Mouse (Mus musculus) MEL (cell line): ENCODE results near the gene Mia3. TPM values are rescaled to one million over a fixed set of nuclear protein-coding genes. Genes with fewer than 3 reads are reported as not detected.

Source experiments
- DNase-seq: peaks from one replicate; pipeline ENCODE4 v3.0.0; 2011; ENCODE audit warnings: low read depth, low spot score
- H3K27ac ChIP-seq: 2 replicates; pipeline ENCODE4 v1.5.1; 2012; ENCODE audit warnings: low read depth, mild to moderate bottlenecking, control low read depth, low read length, moderate library complexity; ENCODE audit not compliant: control insufficient read depth
- H3K27me3 ChIP-seq, 2 experiments: fragments of 150-350 bp in 1 of 2; sonication (generic) in 1 of 2; 2 replicates each; pipeline ENCODE4 v1.6.1; 2012; ENCODE audit warnings: low read length in 2 of 2, mild to moderate bottlenecking in 2 of 2, improper control_type of control experiment in 1 of 2, moderate library complexity in 1 of 2; ENCODE audit not compliant: insufficient read depth in 2 of 2, control insufficient read depth in 1 of 2
- H3K36me3 ChIP-seq, 2 experiments: 2 replicates each; pipeline ENCODE4 v1.6.1; 2012 to 2014; ENCODE audit warnings: low read length in 2 of 2, improper control_type of control experiment in 1 of 2, inconsistent platforms in 1 of 2, mild to moderate bottlenecking in 1 of 2; ENCODE audit not compliant: insufficient read depth in 2 of 2, control insufficient read depth in 1 of 2
- H3K4me1 ChIP-seq, 2 experiments: fragments of 150-350 bp in 1 of 2; sonication (generic) in 1 of 2; 2 replicates each; pipeline ENCODE4 v1.6.1; 2012; ENCODE audit warnings: low read length in 2 of 2, improper control_type of control experiment in 1 of 2, mild to moderate bottlenecking in 1 of 2; ENCODE audit not compliant: insufficient read depth in 2 of 2, control insufficient read depth in 1 of 2
- H3K4me3 ChIP-seq, 2 experiments: fragments of 150-350 bp in 1 of 2; sonication (generic) in 1 of 2; 2 replicates each; pipeline ENCODE4 v1.5.1; 2012; ENCODE audit warnings: low read depth in 2 of 2, low read length in 2 of 2, mild to moderate bottlenecking in 2 of 2, moderate library complexity in 2 of 2, control low read depth in 1 of 2, improper control_type of control experiment in 1 of 2; ENCODE audit not compliant: control insufficient read depth in 1 of 2, insufficient read depth in 1 of 2
- H3K79me2 ChIP-seq: 2 replicates; pipeline ENCODE4 v1.6.1; 2012; ENCODE audit warnings: mild to moderate bottlenecking, low read length, moderate library complexity; ENCODE audit not compliant: control insufficient read depth, poor library complexity, insufficient read depth
- H3K9ac ChIP-seq: 2 replicates; pipeline ENCODE4 v1.6.1; 2012; ENCODE audit warnings: low read depth, mild to moderate bottlenecking, control low read depth, low read length, moderate library complexity; ENCODE audit not compliant: control insufficient read depth, poor library complexity, severe bottlenecking
- H3K9me3 ChIP-seq: fragments of 150-350 bp; sonication (generic); replicated peaks from 2 replicates; pipeline ENCODE4 v1.6.1; 2012; ENCODE audit warnings: mild to moderate bottlenecking, low read length, improper control_type of control experiment, moderate library complexity; ENCODE audit not compliant: insufficient read depth
- BHLHE40 ChIP-seq: IDR thresholded peaks from 2 replicates; pipeline ENCODE4 v1.6.1; 2012; ENCODE audit warnings: low read depth, mild to moderate bottlenecking, inconsistent platforms, low read length, improper control_type of control experiment, borderline replicate concordance
- CHD1 ChIP-seq: IDR thresholded peaks from 2 replicates; pipeline ENCODE4 v1.6.1; 2012; ENCODE audit warnings: low read depth, mild to moderate bottlenecking, inconsistent platforms, low read length, improper control_type of control experiment
- CHD2 ChIP-seq: IDR thresholded peaks from 2 replicates; pipeline ENCODE4 v1.6.1; 2011; ENCODE audit warnings: low read length, improper control_type of control experiment
- CTCF ChIP-seq, 3 experiments: IDR thresholded peaks in 2 of 3; conservative IDR thresholded peaks in 1 of 3; 2 replicates each; pipeline ENCODE4 v1.5.1; 2011 to 2012; ENCODE audit warnings: low read length in 3 of 3, low read depth in 2 of 3, mild to moderate bottlenecking in 2 of 3, improper control_type of control experiment in 1 of 3, inconsistent platforms in 1 of 3, mixed read lengths in 1 of 3, moderate library complexity in 1 of 3; ENCODE audit not compliant: control insufficient read depth in 1 of 3, insufficient read depth in 1 of 3, poor library complexity in 1 of 3, severe bottlenecking in 1 of 3
- ELF1 ChIP-seq: IDR thresholded peaks from 2 replicates; pipeline ENCODE4 v1.6.1; 2014; ENCODE audit warnings: low read depth, mild to moderate bottlenecking, inconsistent platforms, low read length, improper control_type of control experiment, moderate library complexity
- ETS1 ChIP-seq: IDR thresholded peaks from 2 replicates; pipeline ENCODE4 v1.6.1; 2012; ENCODE audit warnings: low read depth, mild to moderate bottlenecking, inconsistent platforms, low read length, improper control_type of control experiment, moderate library complexity
- GATA1 ChIP-seq: IDR thresholded peaks from 2 replicates; pipeline ENCODE4 v1.6.1; 2011; ENCODE audit warnings: low read depth, low read length, improper control_type of control experiment
- JUND ChIP-seq: IDR thresholded peaks from 2 replicates; pipeline ENCODE4 v1.6.1; 2011; ENCODE audit warnings: low read depth, mild to moderate bottlenecking, improper control_type of control experiment, low read length
- KAT2A ChIP-seq: conservative IDR thresholded peaks from 2 replicates; pipeline ENCODE4 v1.6.1; 2012; ENCODE audit warnings: low read depth, low read length, improper control_type of control experiment, inconsistent platforms
- MAFK ChIP-seq: IDR thresholded peaks from 2 replicates; pipeline ENCODE4 v1.6.1; 2011; ENCODE audit warnings: low read depth, mild to moderate bottlenecking, low read length, improper control_type of control experiment, borderline replicate concordance
- MAX ChIP-seq: IDR thresholded peaks from 2 replicates; pipeline ENCODE4 v1.6.1; 2011; ENCODE audit warnings: low read length, improper control_type of control experiment
- MAZ ChIP-seq: IDR thresholded peaks from 2 replicates; pipeline ENCODE4 v1.6.1; 2012; ENCODE audit warnings: low read depth, mild to moderate bottlenecking, inconsistent platforms, low read length, improper control_type of control experiment
- MEF2A ChIP-seq: IDR thresholded peaks from 2 replicates; pipeline ENCODE4 v1.6.1; 2014; ENCODE audit warnings: low read depth, mild to moderate bottlenecking, inconsistent platforms, low read length, improper control_type of control experiment; ENCODE audit not compliant: poor library complexity, insufficient replicate concordance, severe bottlenecking; ENCODE audit errors: extremely low read depth
- MXI1 ChIP-seq: IDR thresholded peaks from 2 replicates; pipeline ENCODE4 v1.6.1; 2011; ENCODE audit warnings: mild to moderate bottlenecking, low read depth, low read length, improper control_type of control experiment
- MYC ChIP-seq: IDR thresholded peaks from 2 replicates; pipeline ENCODE4 v1.6.1; 2011; ENCODE audit warnings: low read depth, mild to moderate bottlenecking, low read length, improper control_type of control experiment, moderate library complexity
- NELFE ChIP-seq: IDR thresholded peaks from 2 replicates; pipeline ENCODE4 v1.6.1; 2011; ENCODE audit warnings: low read depth, low read length, improper control_type of control experiment
- NRF1 ChIP-seq: IDR thresholded peaks from 2 replicates; pipeline ENCODE4 v1.6.1; 2014; ENCODE audit warnings: low read depth, mild to moderate bottlenecking, inconsistent platforms, low read length, improper control_type of control experiment, moderate library complexity; ENCODE audit not compliant: poor library complexity, insufficient read depth, severe bottlenecking
- POLR2A ChIP-seq, 2 experiments: IDR thresholded peaks; 2 replicates each; pipeline ENCODE4 v1.6.1; 2011 to 2012; ENCODE audit warnings: low read length in 2 of 2, mild to moderate bottlenecking in 2 of 2, control low read depth in 1 of 2, improper control_type of control experiment in 1 of 2, low read depth in 1 of 2, moderate library complexity in 1 of 2; ENCODE audit not compliant: control insufficient read depth in 1 of 2, insufficient read depth in 1 of 2, poor library complexity in 1 of 2
- POLR2AphosphoS5 ChIP-seq: IDR thresholded peaks from 2 replicates; pipeline ENCODE4 v1.6.1; 2012; ENCODE audit warnings: low read depth, borderline replicate concordance, mild to moderate bottlenecking, inconsistent platforms, low read length, moderate library complexity, mixed read lengths
- RCOR1 ChIP-seq: IDR thresholded peaks from 2 replicates; pipeline ENCODE4 v1.6.1; 2012; ENCODE audit warnings: low read depth, mild to moderate bottlenecking, inconsistent platforms, low read length, improper control_type of control experiment
- SMC3 ChIP-seq: IDR thresholded peaks from 2 replicates; pipeline ENCODE4 v1.6.1; 2011; ENCODE audit warnings: low read depth, low read length, improper control_type of control experiment
- TAL1 ChIP-seq: IDR thresholded peaks from 2 replicates; pipeline ENCODE4 v1.6.1; 2012; ENCODE audit warnings: mild to moderate bottlenecking, inconsistent platforms, low read length, moderate library complexity, mixed read lengths
- TBP ChIP-seq: IDR thresholded peaks from 2 replicates; pipeline ENCODE4 v1.8.0; 2011; ENCODE audit warnings: low read depth, low read length, improper control_type of control experiment
- TCF12 ChIP-seq: IDR thresholded peaks from 2 replicates; pipeline ENCODE4 v1.6.1; 2014; ENCODE audit warnings: low read depth, mild to moderate bottlenecking, inconsistent platforms, low read length, improper control_type of control experiment, moderate library complexity
- UBTF ChIP-seq: IDR thresholded peaks from 2 replicates; pipeline ENCODE4 v1.6.1; 2012; ENCODE audit warnings: low read depth, mild to moderate bottlenecking, inconsistent platforms, low read length, improper control_type of control experiment, moderate library complexity, borderline replicate concordance; ENCODE audit not compliant: insufficient read depth
- ZC3H11A ChIP-seq: IDR thresholded peaks from 2 replicates; pipeline ENCODE4 v1.6.1; 2012; ENCODE audit warnings: low read depth, mild to moderate bottlenecking, inconsistent platforms, low read length, improper control_type of control experiment
- polyA plus RNA-seq, 2 experiments: library from polyadenylated mRNA; stranded (reverse) in 1 of 2; unstranded in 1 of 2; fragments of >175 nt in 1 of 2; fragments of >200 nt in 1 of 2; gene quantifications; 2 replicates each; pipeline versions ENCODE4 v1.2.1 to v1.2.4; 2012; ENCODE audit warnings: low replicate concordance in 2 of 2, low read depth in 1 of 2; ENCODE audit not compliant: insufficient read length in 2 of 2, insufficient read depth in 1 of 2, missing spikeins in 1 of 2
- total RNA-seq: library from RNA; depleted of rRNA; stranded (reverse); fragments of 300-350 nt; gene quantifications from 2 replicates; pipeline ENCODE4 v1.2.3, GENCODE M21; 2012

Mia3 gene
- total and polyA plus RNA-seq, 3 experiments = 47.6 to 50.1 TPM; not detected in 1

- TF ChIP-seq MAZ (peak; percentile 65; the same call in 1 of the 2 replicates), UBTF (no peak), ZC3H11A (no peak), NRF1 (peak; percentile 28; the same call in 1 of the 2 replicates)
- TF ChIP-seq, all 39 proteins: peak for 16
These were observed 71.4 kb downstream of the Mia3 start (continued) for GRCm38 (mm10) chr1:183297886-183298489.

GRCm38 (mm10) chr1:183297473-183297885, 71.9 kb downstream of the Mia3 start:
- Histone ChIP-seq H3K79me2 (peaks cover 10% of the 10 kb centered on the region; the same call in 1 of the 2 replicates), H3K9ac (peak overlapping the region; percentile 62), H3K36me3 (peaks cover 0 to 6% of the 10 kb centered on the region in 2 experiments; a peak in 2 of 4 replicates), H3K4me3 (peak overlapping the region; percentile 58 to 67), H3K27ac (peak overlapping the region; percentile 56), H3K27me3 (no peaks in the 10 kb centered on the region), H3K4me1 (no peaks in the 10 kb centered on the region), H3K9me3 (no peaks in the 10 kb centered on the region)
- TF ChIP-seq CHD2 (no peak), ETS1 (peak; percentile 56), TAL1 (peak; percentile 25; the same call in 1 of the 2 replicates)
- peak; percentile 76 for DNase-seq

DNA sequence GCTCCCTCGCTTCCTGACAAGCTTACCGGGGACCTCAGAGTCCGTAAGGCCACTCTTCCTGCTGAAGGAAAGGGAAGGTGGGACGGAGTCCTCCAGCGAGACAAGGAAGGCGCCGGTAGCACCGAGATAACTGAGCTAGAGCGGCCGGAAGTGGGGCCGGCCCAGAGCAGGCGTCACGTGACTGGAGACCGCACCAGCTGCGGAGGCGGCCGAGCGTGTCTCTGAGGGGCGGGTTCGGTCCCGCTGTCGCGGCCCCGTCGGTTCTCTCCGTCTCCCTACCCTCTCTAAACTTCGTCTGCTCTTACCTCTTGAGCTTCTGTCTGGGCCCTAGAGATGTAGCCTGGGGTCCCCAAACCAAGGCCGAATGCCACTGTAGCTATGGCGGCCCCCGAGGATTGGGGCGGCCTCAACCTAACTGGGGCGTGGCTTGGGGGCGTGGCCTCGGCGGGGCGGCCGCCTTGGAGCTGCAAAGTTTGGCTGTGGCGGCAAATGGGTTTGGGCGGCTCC, 72.4 kb downstream of the Mia3 start, which contains the start of gene Brox:
Gene Brox (minus strand): TSS at position 393 of the 507 bp plus-strand sequence.
- Histone ChIP-seq H3K4me3 (peak within 1 kb of the TSS; percentile 74 to 94), H3K36me3 (peaks cover 0 to 6% of the 10 kb centered on the region in 2 experiments; a peak in 2 of 4 replicates), H3K27me3 (no peaks in the 10 kb centered on the region), H3K27ac (peak within 1 kb of the TSS; percentile 68), H3K9ac (peak within 1 kb of the TSS; percentile 72), H3K9me3 (no peaks in the 10 kb centered on the region), H3K79me2 (peaks cover 10% of the 10 kb centered on the region; the same call in 1 of the 2 replicates), H3K4me1 (no peaks in the 10 kb centered on the region)
- peak; percentile 94 for DNase-seq
- peak; percentile 71 for TF ChIP-seq MXI1
- 0 out of 2 replicates have a peak, but pooled peaks have one; percentile 9 for TF ChIP-seq GATA1
- peak in 1 of 2 experiments; percentile 83; a peak in 2 of 4 replicates for TF ChIP-seq POLR2A (IDR thresholded peaks at IDR 0.05; ENCODE audit: control insufficient read depth in 1 of 2, insufficient read depth in 1 of 2, low read depth in 1 of 2, low read length in 2 of 2, poor library complexity in 1 of 2)
- TF ChIP-seq MAFK = no peak
- peak; percentile 31; the same call in 1 of the 2 replicates for TF ChIP-seq TCF12
- no peak for TF ChIP-seq NRF1
- peak; percentile 93 for TF ChIP-seq MAX
- peak; percentile 95 for TF ChIP-seq BHLHE40
- no peak for TF ChIP-seq JUND
- no peak; the same call in 1 of the 2 replicates for TF ChIP-seq KAT2A
- TF ChIP-seq MEF2A = no peak
- peak; percentile 87 for TF ChIP-seq ELF1
- TF ChIP-seq SMC3 = no peak
- 0 out of 2 replicates have a peak, but pooled peaks have one; percentile 49 for TF ChIP-seq MYC
- TF ChIP-seq UBTF = no peak
- peak; percentile 55; the same call in 1 of the 2 replicates for TF ChIP-seq MAZ
- peak; percentile 26; the same call in 1 of the 2 replicates for TF ChIP-seq TAL1
- no peak for TF ChIP-seq CTCF (IDR thresholded peaks at IDR 0.05 in 2 of 3, conservative IDR thresholded peaks at IDR 0.05 in 1 of 3; ENCODE audit: control insufficient read depth in 1 of 3, insufficient read depth in 1 of 3, low read depth in 2 of 3, low read length in 3 of 3, poor library complexity in 1 of 3, severe bottlenecking in 1 of 3)
- peak; percentile 85 for TF ChIP-seq NELFE
- no peak for TF ChIP-seq RCOR1
- no peak for TF ChIP-seq CHD1
- TF ChIP-seq POLR2AphosphoS5 = no peak
- TF ChIP-seq TBP = 0 out of 2 replicates have a peak, but pooled peaks have one; percentile 59
